Mouse (Mus musculus): ENCODE measurements around the gene Olfr648. TPM values are rescaled to one million over a fixed set of nuclear protein-coding genes. Genes with fewer than 3 reads are reported as not detected.

The Olfr648 gene
- total RNA-seq, 2 experiments from 2014 or later = 0.11 TPM; not detected in 1

Other genes with a start within 250 kb of the Olfr648 start
- gene Olfr632, start 249.0 kb downstream of the Olfr648 start, total RNA-seq (2021) = not detected
- not detected for gene Olfr633, start 239.0 kb downstream of the Olfr648 start, total RNA-seq (2021)
- under 1 TPM in 1 of 2 experiments, not detected in 1; 0.05 TPM for gene Olfr635, start 212.2 kb downstream of the Olfr648 start, total RNA-seq (2021)
- not detected for gene Olfr638, start 184.6 kb downstream of the Olfr648 start, total RNA-seq (2021)
- gene Olfr639, start 166.1 kb downstream of the Olfr648 start, total RNA-seq (2021) = under 1 TPM in 1 of 2 experiments, not detected in 1; 0.05 TPM
- not detected for gene Olfr640, start 157.8 kb downstream of the Olfr648 start, total RNA-seq (2021)
- gene Olfr641, start 147.9 kb downstream of the Olfr648 start, total RNA-seq (2021) = not detected
- gene Olfr642, start 130.7 kb downstream of the Olfr648 start, total RNA-seq (2021) = not detected
- gene 4930516K23Rik, start 121.9 kb downstream of the Olfr648 start, total RNA-seq (2021) = not detected
- not detected for gene Olfr644, start 111.5 kb downstream of the Olfr648 start, total RNA-seq (2021)
- not detected for gene Olfr645, start 97.9 kb downstream of the Olfr648 start, total RNA-seq (2021)
- gene Olfr646, start 78.5 kb downstream of the Olfr648 start, total RNA-seq (2021) = not detected
- gene Ubqln5, start 53.6 kb downstream of the Olfr648 start, total RNA-seq (2021) = not detected
- gene Olfr643, start 46.0 kb downstream of the Olfr648 start, total RNA-seq (2021) = not detected
- not detected for gene Ubqln3, start 40.1 kb downstream of the Olfr648 start, total RNA-seq (2021)
- gene Ubqlnl, start 32.8 kb downstream of the Olfr648 start, total RNA-seq (2021) = not detected
- not detected for gene Olfm5, start 18.6 kb downstream of the Olfr648 start, total RNA-seq (2021)
- gene Olfr649, start 12.6 kb upstream of the Olfr648 start, total RNA-seq (2021) = not detected
- 1 to 10 TPM; 1.2 to 1.7 TPM for gene Trim6, start 35.4 kb upstream of the Olfr648 start, total RNA-seq (2021)
- 1 to 10 TPM; 3.2 TPM for gene Trim34a, start 61.1 kb upstream of the Olfr648 start, total RNA-seq (2021)
- 1 to 10 TPM; 1.7 to 2.1 TPM for gene Trim5, start 104.7 kb upstream of the Olfr648 start, total RNA-seq (2021)
- gene Trim12a, start 132.1 kb upstream of the Olfr648 start, total RNA-seq (2021) = 1 to 10 TPM; 5.9 to 7.5 TPM
- gene Trim34b, start 146.1 kb upstream of the Olfr648 start, total RNA-seq (2021) = under 1 TPM; 0.16 to 0.21 TPM
- gene Trim12c, start 170.0 kb upstream of the Olfr648 start, total RNA-seq (2021) = 1 to 10 TPM; 3.8 to 4.2 TPM
- gene Trim30b, start 186.5 kb upstream of the Olfr648 start, total RNA-seq (2021) = under 1 TPM in 1 of 2 experiments, not detected in 1; 0.11 TPM
- not detected for gene Trim30c, start 217.4 kb upstream of the Olfr648 start, total RNA-seq (2021)

Measured in heart, postnatal 4 days (tissue).